Comparison of ENCODE assay signal across 16 mouse cellular contexts in the genomic region with DNA sequence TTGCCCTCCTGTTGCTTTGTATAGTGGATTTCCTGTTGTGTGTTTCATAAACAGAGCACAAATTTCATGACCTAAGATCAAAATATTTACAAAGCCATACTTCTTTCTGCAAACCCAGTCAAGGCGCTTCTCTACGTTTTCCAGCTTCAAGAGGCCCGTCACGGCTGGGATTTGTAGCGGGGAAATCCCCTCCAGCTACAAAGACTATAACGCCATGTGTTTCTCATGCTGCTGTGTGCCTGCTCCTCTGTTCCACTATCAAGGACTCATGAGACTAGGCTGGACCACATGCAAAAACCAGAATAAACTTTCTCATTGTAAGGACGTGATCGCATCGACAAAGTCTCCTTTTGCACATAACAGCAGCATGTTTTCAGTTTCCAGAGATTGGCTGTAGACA.
DNase-seq lines count a peak whose midpoint lies in the region; ATAC-seq lines count a peak whose summit lies in the region.
"Had no signal": no experiment of that assay in that cellular context is flagged by ENCODE, and none has a peak within 500 bp of the region (broad histone marks: within the 10 kb centered on the region; RNA-seq: fewer than 3 reads in every experiment).

No protein-coding gene starts in this region.

- no peak overlapping the region for H3K4me3 ChIP-seq in midbrain, embryonic 11.5 days (ENCODE audit: low read depth, low read length)
- no peak overlapping the region for H3K4me3 ChIP-seq in midbrain, embryonic 15.5 days
- no peak overlapping the region for H3K4me3 ChIP-seq in embryonic facial prominence, embryonic 11.5 days (ENCODE audit: low read depth, low read length)
- H3K4me3 ChIP-seq: forebrain, embryonic 13.5 days; heart, embryonic 12.5 days; hindbrain, embryonic 15.5 days had no signal

- no peaks in the 10 kb centered on the region for H3K36me3 ChIP-seq in midbrain, embryonic 11.5 days (ENCODE audit: control insufficient read depth, insufficient read depth, low read length)
- no peaks in the 10 kb centered on the region for H3K36me3 ChIP-seq in midbrain, embryonic 15.5 days (replicated peaks)
- no peaks in the 10 kb centered on the region for H3K36me3 ChIP-seq in embryonic facial prominence, embryonic 11.5 days (replicated peaks; ENCODE audit: control insufficient read depth, insufficient read depth, low read depth, low read length)
- H3K36me3 ChIP-seq: heart, embryonic 12.5 days; hindbrain, embryonic 15.5 days had no signal

- no peak overlapping the region for H3K4me2 ChIP-seq in midbrain, embryonic 11.5 days
- no peak overlapping the region for H3K4me2 ChIP-seq in midbrain, embryonic 15.5 days
- H3K4me2 ChIP-seq in embryonic facial prominence, embryonic 11.5 days (ENCODE audit: low read depth, low read length): no peak overlapping the region
- H3K4me2 ChIP-seq: forebrain, embryonic 13.5 days; heart, embryonic 12.5 days; hindbrain, embryonic 15.5 days had no signal

- H3K27me3 ChIP-seq in midbrain, embryonic 11.5 days (ENCODE audit: control insufficient read depth, insufficient read depth, low read length): no peaks in the 10 kb centered on the region
- H3K27me3 ChIP-seq in midbrain, embryonic 15.5 days (replicated peaks): no peaks in the 10 kb centered on the region
- no peaks in the 10 kb centered on the region for H3K27me3 ChIP-seq in embryonic facial prominence, embryonic 11.5 days (ENCODE audit: control insufficient read depth, insufficient read depth, low read length)
- H3K27me3 ChIP-seq: forebrain, embryonic 13.5 days; heart, embryonic 12.5 days; hindbrain, embryonic 15.5 days had no signal

- H3K27ac ChIP-seq in midbrain, embryonic 11.5 days (ENCODE audit: low read depth, low read length): no peak overlapping the region
- no peak overlapping the region for H3K27ac ChIP-seq in midbrain, embryonic 15.5 days
- no peak overlapping the region for H3K27ac ChIP-seq in embryonic facial prominence, embryonic 11.5 days (replicated peaks; ENCODE audit: low read depth, low read length)
- H3K27ac ChIP-seq: forebrain, embryonic 13.5 days; hindbrain, embryonic 15.5 days had no signal

- H3K4me1 ChIP-seq in midbrain, embryonic 11.5 days (ENCODE audit: control insufficient read depth, insufficient read depth, low read length): no peaks in the 10 kb centered on the region
- peaks cover 14% of the 10 kb centered on the region for H3K4me1 ChIP-seq in midbrain, embryonic 15.5 days
- H3K4me1 ChIP-seq in embryonic facial prominence, embryonic 11.5 days (ENCODE audit: control insufficient read depth, insufficient read depth, low read length): no peaks in the 10 kb centered on the region

- H3K9me3 ChIP-seq in midbrain, embryonic 11.5 days (ENCODE audit: control insufficient read depth, low read length): no peaks in the 10 kb centered on the region
- no peaks in the 10 kb centered on the region for H3K9me3 ChIP-seq in midbrain, embryonic 15.5 days
- H3K9me3 ChIP-seq in embryonic facial prominence, embryonic 11.5 days (replicated peaks; ENCODE audit: control insufficient read depth, low read length): no peaks in the 10 kb centered on the region
- H3K9me3 ChIP-seq: forebrain, embryonic 13.5 days; heart, embryonic 12.5 days; hindbrain, embryonic 15.5 days had no signal

- 83% methylated on average over 9 of the region's 9 CpGs for WGBS in midbrain, embryonic 11.5 days
- 69% methylated on average over 9 of the region's 9 CpGs for WGBS in midbrain, embryonic 15.5 days
- 56% methylated on average over 9 of the region's 9 CpGs for WGBS in embryonic facial prominence, embryonic 11.5 days

- no peak for ATAC-seq in midbrain, embryonic 11.5 days (ENCODE audit: low FRiP score)
- ATAC-seq in midbrain, embryonic 15.5 days (replicated peaks): no peak
- ATAC-seq in embryonic facial prominence, embryonic 11.5 days (replicated peaks; ENCODE audit: insufficient number of reproducible peaks, low FRiP score, low TSS enrichment, low read depth): no peak
- ATAC-seq: forebrain, embryonic 13.5 days; forebrain, postnatal 0 days had no signal

- peak; percentile 35 for DNase-seq in heart, adult 11 months
- no peak for DNase-seq in heart, postnatal 4 days
- peak; percentile 80 for DNase-seq in midbrain, embryonic 11.5 days (ENCODE audit: low spot score, missing footprints)
- peak; percentile 31 for DNase-seq in embryonic facial prominence, embryonic 11.5 days (ENCODE audit: low spot score)
- no peak for DNase-seq in yolk sac, embryonic 10.5 days (ENCODE audit: low spot score)
- no peak for DNase-seq in adrenal gland, adult 2 months
- DNase-seq: adrenal gland, adult 8-10 months; adrenal gland, postnatal 36 days; cerebellum, adult 2 months; cerebellum, postnatal 10 days; forebrain, postnatal 0 days; gastrocnemius, postnatal 14 days had no signal

- no peak overlapping the region for H3K9ac ChIP-seq in midbrain, embryonic 11.5 days (ENCODE audit: low read length)
- H3K9ac ChIP-seq in midbrain, embryonic 15.5 days: no peak overlapping the region
- no peak overlapping the region for H3K9ac ChIP-seq in embryonic facial prominence, embryonic 11.5 days (replicated peaks; ENCODE audit: low read length)
- H3K9ac ChIP-seq: forebrain, embryonic 13.5 days; forebrain, postnatal 0 days; heart, embryonic 12.5 days; hindbrain, embryonic 15.5 days had no signal

Comparison
In these comparisons a context has a peak if more than half of its experiments do, and no peak if none do; other contexts are left out.
1. DNase-seq: peak in heart, adult 11 months (single experiment), midbrain, embryonic 11.5 days (single experiment) and embryonic facial prominence, embryonic 11.5 days (single experiment); none in heart, postnatal 4 days (single experiment), yolk sac, embryonic 10.5 days (single experiment) and adrenal gland, adult 2 months (single experiment).